In the genomic region with DNA sequence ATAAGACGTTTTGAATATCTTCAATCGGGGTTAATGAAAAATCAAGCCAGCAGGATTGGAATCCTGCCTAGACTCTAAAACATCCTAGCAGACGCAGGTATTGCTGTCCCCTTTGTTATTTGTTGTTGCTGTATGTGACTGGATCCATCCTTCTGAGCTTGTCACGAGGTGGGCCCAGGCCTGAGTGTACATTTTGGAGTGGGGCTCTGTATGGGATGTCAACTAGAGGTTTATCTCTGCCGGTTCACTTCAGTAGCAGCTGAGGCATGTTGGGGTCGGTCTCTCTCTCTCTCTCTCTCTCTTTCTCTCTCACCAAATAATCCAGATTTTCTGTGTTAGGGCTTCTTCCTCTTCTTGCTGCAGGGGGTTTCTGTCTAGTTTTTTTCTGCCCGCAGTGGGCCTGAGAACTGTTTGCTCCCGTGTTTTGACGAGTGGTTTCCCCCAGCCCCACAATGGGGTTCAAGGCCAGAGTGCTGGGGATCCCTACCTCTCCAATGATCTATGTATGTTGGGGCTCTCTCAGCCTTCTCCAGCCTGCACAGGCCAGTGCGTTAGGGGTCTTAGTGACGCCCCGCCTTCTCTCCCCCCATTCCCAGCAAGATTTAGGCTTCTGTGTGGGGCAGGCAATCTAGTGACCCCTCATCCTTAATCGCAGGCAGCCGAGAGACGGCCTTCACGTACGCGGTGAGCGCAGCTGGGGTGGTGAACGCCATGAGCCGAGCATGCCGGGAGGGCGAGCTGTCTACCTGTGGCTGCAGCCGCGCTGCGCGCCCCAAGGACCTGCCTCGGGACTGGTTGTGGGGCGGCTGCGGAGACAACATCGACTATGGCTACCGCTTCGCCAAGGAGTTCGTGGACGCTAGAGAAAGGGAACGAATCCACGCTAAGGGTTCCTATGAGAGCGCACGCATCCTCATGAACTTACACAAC, we compare ENCODE assay signal across 22 mouse cellular contexts. TPM values are rescaled to one million over a fixed set of nuclear protein-coding genes. Genes with fewer than 3 reads are reported as not detected.
DNase-seq lines count a peak whose midpoint lies in the region; ATAC-seq and TF ChIP-seq lines count a peak whose summit lies in the region.
"Had no signal": no experiment of that assay in that cellular context is flagged by ENCODE, and none has a peak within 500 bp of the region (broad histone marks: within the 10 kb centered on the region; RNA-seq: fewer than 3 reads in every experiment).

No protein-coding gene starts in this region.

- H3K4me2 ChIP-seq in heart, embryonic 11.5 days, result no peak overlapping the region
- H3K4me2 ChIP-seq: forebrain, embryonic 12.5 days; neural tube, embryonic 15.5 days had no signal

- TF ChIP-seq CTCF in testis, adult 2 months (IDR thresholded peaks at IDR 0.05; ENCODE audit: control insufficient read depth, insufficient read depth, insufficient replicate concordance, low read depth, low read length), result no peak
- TF ChIP-seq CTCF in layer of hippocampus, adult 2 months (conservative IDR thresholded peaks at IDR 0.05), result no peak

- H3K27me3 ChIP-seq in heart, embryonic 11.5 days (ENCODE audit: control insufficient read depth, insufficient read depth, low read length), result no peaks in the 10 kb centered on the region
- H3K27me3 ChIP-seq in testis, adult 2 months (ENCODE audit: control insufficient read depth, insufficient read depth, low read length), result no peaks in the 10 kb centered on the region
- no peaks in the 10 kb centered on the region for H3K27me3 ChIP-seq in limb, embryonic 10.5 days (ENCODE audit: low read depth, poor library complexity, severe bottlenecking)

- no peak for DNase-seq in heart, adult 18-20 months
- DNase-seq in testis, postnatal 14 days (ENCODE audit: low spot score), result no peak
- DNase-seq in limb, embryonic 10.5 days (ENCODE audit: low spot score), result peak; percentile 17
- no peak for DNase-seq in layer of hippocampus, adult 2 months (ENCODE audit: low spot score in 2 of 2)
- no peak for DNase-seq in kidney, postnatal 25 days
- DNase-seq: adrenal gland, postnatal 10 days; cerebellum, adult 11 months; cerebellum, postnatal 25 days; kidney, adult 11 months; kidney, postnatal 10 days; layer of hippocampus, adult 9-11 months; liver; liver, postnatal 0 days; lung, postnatal 14 days; thymus, postnatal 4 days had no signal

- no peaks in the 10 kb centered on the region for H3K4me1 ChIP-seq in heart, embryonic 11.5 days (ENCODE audit: control insufficient read depth, insufficient read depth, low read length)
- H3K4me1 ChIP-seq in testis, adult 2 months (ENCODE audit: control insufficient read depth, insufficient read depth, low read length), result peaks cover 8% of the 10 kb centered on the region
- H3K4me1 ChIP-seq in limb, embryonic 10.5 days, result peaks cover 24% of the 10 kb centered on the region
- H3K4me1 ChIP-seq: megakaryocyte, embryonic 14.5 days had no signal

- H3K4me3 ChIP-seq in heart, embryonic 11.5 days (ENCODE audit: low read depth, low read length), result no peak overlapping the region
- peak overlapping the region; percentile 11; the same call in 1 of the 2 replicates for H3K4me3 ChIP-seq in testis, adult 2 months (ENCODE audit: control insufficient read depth, low read depth, low read length)
- no peak overlapping the region for H3K4me3 ChIP-seq in limb, embryonic 10.5 days
- no peak overlapping the region for H3K4me3 ChIP-seq in layer of hippocampus, adult 2 months
- H3K4me3 ChIP-seq: forebrain, embryonic 12.5 days; megakaryocyte, embryonic 14.5 days; myocyte; neural tube, embryonic 15.5 days had no signal

- 76% methylated on average over 39 of the region's 39 CpGs for WGBS in heart, embryonic 11.5 days (ENCODE audit: insufficient replicate concordance)
- 79% methylated on average over 39 of the region's 39 CpGs for WGBS in limb, embryonic 10.5 days

- H3K9ac ChIP-seq in heart, embryonic 11.5 days (ENCODE audit: low read depth, low read length), result no peak overlapping the region
- H3K9ac ChIP-seq: forebrain, embryonic 12.5 days; liver, postnatal 0 days; neural tube, embryonic 15.5 days had no signal

- no peak overlapping the region for H3K27ac ChIP-seq in heart, embryonic 11.5 days (ENCODE audit: low read depth, low read length)
- no peak overlapping the region for H3K27ac ChIP-seq in testis, adult 2 months (ENCODE audit: control insufficient read depth, insufficient read depth, low read depth, low read length)
- no peak overlapping the region for H3K27ac ChIP-seq in limb, embryonic 10.5 days
- H3K27ac ChIP-seq in layer of hippocampus, adult 2 months, result no peak overlapping the region
- H3K27ac ChIP-seq: forebrain, embryonic 12.5 days; neural tube, embryonic 15.5 days had no signal

- 0 out of 2 replicates have a peak, but pooled peaks have one; percentile 35 for ATAC-seq in heart, embryonic 11.5 days (replicated peaks; ENCODE audit: insufficient number of reproducible peaks, low FRiP score, low TSS enrichment)
- ATAC-seq: liver, postnatal 0 days had no signal

- no peaks in the 10 kb centered on the region for H3K9me3 ChIP-seq in heart, embryonic 11.5 days (replicated peaks; ENCODE audit: control insufficient read depth, low read length)
- H3K9me3 ChIP-seq in limb, embryonic 10.5 days (replicated peaks), result no peaks in the 10 kb centered on the region
- H3K9me3 ChIP-seq: forebrain, embryonic 12.5 days; neural tube, embryonic 15.5 days had no signal

- TF ChIP-seq POLR2A in testis, adult 2 months (IDR thresholded peaks at IDR 0.05; ENCODE audit: control insufficient read depth, low read depth, low read length), result no peak

- peaks cover 21% of the 10 kb centered on the region for H3K36me3 ChIP-seq in heart, embryonic 11.5 days (ENCODE audit: control insufficient read depth, insufficient read depth, low read length)
- no peaks in the 10 kb centered on the region for H3K36me3 ChIP-seq in testis, adult 2 months (ENCODE audit: control insufficient read depth, insufficient read depth, low read length)
- peaks cover 100% of the 10 kb centered on the region for H3K36me3 ChIP-seq in limb, embryonic 10.5 days
- H3K36me3 ChIP-seq: neural tube, embryonic 15.5 days had no signal

RNA-seq across cellular contexts. Expression of a gene that starts 13.3 kb away (rescaled TPM):
- 37.2 and 42.5 TPM in 2 replicates for polyA plus RNA-seq in heart, embryonic 11.5 days (2014; fragmentation: Nextera tagmentation; extraction: Ambion mirVana)
- total RNA-seq in heart, adult 18-20 months (2021), result 10 to 100 TPM; 10.9 to 13.5 TPM
- polyA plus RNA-seq in testis, adult 2 months (2012; rRNA removed), result 1.1 and 1.3 TPM in 2 replicates
- polyA plus RNA-seq in limb, embryonic 10.5 days (2016; fragmentation: Nextera tagmentation; extraction: Ambion mirVana), result 64.8 and 91.9 TPM in 2 replicates
- total RNA-seq in layer of hippocampus, adult 2 months (2021), result 10 to 100 TPM in 1 of 2 experiments, 1 to 10 TPM in 1; 9.8 to 11.9 TPM
- total RNA-seq: hematopoietic stem cell, adult 5-6 weeks had no signal

Comparison
In these comparisons a context has a peak if more than half of its experiments do, and no peak if none do; other contexts are left out.
1. RNA of a gene that starts 13.3 kb away (polyA plus RNA-seq): 64.8 to 91.9 TPM in limb, embryonic 10.5 days and 37.2 to 42.5 TPM in heart, embryonic 11.5 days; 1.1 to 1.3 TPM in testis, adult 2 months; every median in the first group is over 10 times any median in the second.